Mouse (Mus musculus) thymus, adult 2 months (tissue): ENCODE measurements around the gene Slc6a6. TPM values are rescaled to one million over a fixed set of nuclear protein-coding genes. Genes with fewer than 3 reads are reported as not detected.

Source experiments
- DNase-seq: peaks from one replicate; pipeline ENCODE4 v3.0.0; 2021
- H3K27ac ChIP-seq: fragments of 200-500 bp; 2 replicates; pipeline ENCODE4 v1.5.1; 2012; ENCODE audit warnings: low read length, control low read depth; ENCODE audit not compliant: control insufficient read depth, insufficient read depth
- H3K27me3 ChIP-seq: fragments of 200-500 bp; 2 replicates; pipeline ENCODE4 v1.6.1; 2012; ENCODE audit warnings: mild to moderate bottlenecking, low read length, moderate library complexity, mixed read lengths; ENCODE audit not compliant: control insufficient read depth, insufficient read depth
- H3K36me3 ChIP-seq: fragments of 200-500 bp; 2 replicates; pipeline ENCODE4 v1.6.1; 2012; ENCODE audit warnings: mild to moderate bottlenecking, low read length, moderate library complexity; ENCODE audit not compliant: control insufficient read depth, insufficient read depth
- H3K4me1 ChIP-seq: fragments of 200-500 bp; replicated peaks from 2 replicates; pipeline ENCODE4 v1.6.1; 2012; ENCODE audit warnings: low read length; ENCODE audit not compliant: control insufficient read depth, insufficient read depth
- H3K4me3 ChIP-seq: fragments of 200-500 bp; 2 replicates; pipeline ENCODE4 v1.5.1; 2012; ENCODE audit warnings: mild to moderate bottlenecking, low read length, control low read depth, moderate library complexity; ENCODE audit not compliant: control insufficient read depth, insufficient read depth
- CTCF ChIP-seq: fragments of 200-500 bp; IDR thresholded peaks from 2 replicates; pipeline ENCODE4 v1.5.1; 2012; ENCODE audit warnings: mild to moderate bottlenecking, control low read depth, low read length, moderate library complexity, borderline replicate concordance; ENCODE audit not compliant: control insufficient read depth, poor library complexity, insufficient read depth; ENCODE audit errors: extremely low read depth
- POLR2A ChIP-seq: fragments of 200-500 bp; IDR thresholded peaks from 2 replicates; pipeline ENCODE4 v1.6.1; 2012; ENCODE audit warnings: mild to moderate bottlenecking, low read length, control low read depth, moderate library complexity; ENCODE audit not compliant: control insufficient read depth, poor library complexity, insufficient read depth; ENCODE audit errors: extremely low read depth
- WGBS: fragments of 180-500 bp; shearing (Covaris S2); methylation state at CpG from one replicate; pipeline ENCODE4 v1.1.7; 2018; 5-methylcytosine and 5-hydroxymethylcytosine counted together
- polyA plus RNA-seq: library from polyadenylated mRNA; depleted of rRNA; stranded (reverse); fragments of >200 nt; gene quantifications from 2 replicates; pipeline ENCODE4 v1.2.3, GENCODE M21; 2012

Slc6a6 gene
- polyA plus RNA-seq, 1 experiment: 141 TPM

DNA sequence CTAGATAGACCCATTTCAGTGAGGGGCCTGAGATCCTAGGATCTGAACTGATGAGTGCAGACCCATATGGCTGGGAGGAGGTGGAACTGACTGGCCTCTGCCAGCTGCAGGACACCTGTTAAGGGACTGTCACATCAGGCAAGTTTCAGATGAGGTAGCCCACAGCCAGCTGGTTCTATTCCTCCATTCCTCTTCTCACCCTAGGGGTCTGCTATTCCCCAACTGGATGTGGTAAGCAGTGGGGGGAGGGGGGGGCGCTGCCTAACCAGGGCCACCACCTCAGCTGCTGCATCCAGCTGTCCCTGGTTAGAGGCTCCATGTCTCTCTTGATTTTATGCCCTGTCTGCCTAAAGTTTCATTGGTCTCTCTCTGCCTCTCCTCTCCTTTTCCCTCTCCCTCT is 25.6 kb upstream of the Slc6a6 start:
- peaks cover 10% of the 10 kb centered on the region for H3K4me1 ChIP-seq
- no peak overlapping the region for H3K4me3 ChIP-seq
- no peak for DNase-seq
- 10% methylated on average over 1 of the region's 1 CpGs for WGBS
- no peak overlapping the region for H3K27ac ChIP-seq
- H3K27me3 ChIP-seq: no peaks in the 10 kb centered on the region
- no peaks in the 10 kb centered on the region for H3K36me3 ChIP-seq
- TF ChIP-seq CTCF (no peak), POLR2A (no peak)

DNA sequence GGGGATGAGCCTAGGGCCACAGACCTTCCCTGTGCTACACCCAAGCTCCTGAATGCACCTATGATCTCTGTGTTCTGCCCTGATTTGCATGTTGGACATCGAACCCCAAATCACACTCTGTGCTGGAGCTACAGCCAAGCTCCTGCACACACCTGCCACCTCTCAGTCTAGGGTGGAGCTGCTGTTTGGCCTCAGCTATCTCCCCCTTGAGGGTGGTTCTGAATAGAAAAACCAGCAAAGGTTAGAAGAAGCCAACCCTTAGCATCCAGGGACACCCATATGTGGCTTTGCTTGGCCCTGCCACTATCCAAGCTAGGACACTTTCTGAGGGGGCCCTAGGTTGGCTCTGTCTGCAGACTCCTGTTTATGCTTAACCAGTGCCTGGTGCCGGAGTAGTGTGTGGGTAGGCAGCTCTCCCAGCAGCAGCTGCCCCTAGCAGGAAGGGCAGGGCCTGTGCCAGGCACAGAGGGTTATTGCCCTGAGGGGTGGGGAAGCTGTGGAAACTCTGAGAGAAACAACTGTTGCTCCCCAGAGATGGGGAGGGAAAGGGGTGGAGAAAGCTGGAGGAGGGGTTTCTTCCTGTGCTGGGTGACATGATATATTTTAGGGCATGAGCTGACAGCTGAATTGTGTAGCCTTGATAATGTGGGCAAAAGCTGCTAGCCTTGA is 23.9 kb upstream of the Slc6a6 start:
- Histone ChIP-seq H3K4me3 (no peak overlapping the region), H3K27me3 (no peaks in the 10 kb centered on the region), H3K4me1 (peaks cover 10% of the 10 kb centered on the region), H3K27ac (peak overlapping the region; percentile 34; the same call in 1 of the 2 replicates), H3K36me3 (no peaks in the 10 kb centered on the region)
- TF ChIP-seq POLR2A (no peak), CTCF (no peak)
- DNase-seq: peak; percentile 34
- 37% methylated on average over 2 of the region's 2 CpGs for WGBS

DNA sequence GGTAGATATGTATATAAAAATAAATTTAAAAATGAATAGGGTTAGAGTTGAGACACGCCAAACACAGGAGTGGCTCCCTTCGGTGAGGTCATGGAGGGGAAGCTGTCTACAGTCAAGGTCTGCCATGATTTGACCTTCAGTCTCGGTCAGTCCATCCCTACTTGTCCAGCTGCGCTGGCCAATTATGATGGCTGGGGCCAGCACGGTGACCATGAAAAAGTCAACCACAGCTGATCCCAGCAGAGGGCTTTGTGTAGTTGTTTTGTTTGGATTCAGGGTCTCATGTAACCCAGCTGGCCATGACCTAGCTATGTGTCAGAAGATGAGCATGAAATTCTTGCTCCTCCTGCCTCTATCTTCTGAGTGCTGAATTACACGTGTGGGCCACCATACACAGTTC is 21.6 kb upstream of the Slc6a6 start:
- DNase-seq: no peak
- H3K4me1 ChIP-seq: peaks cover 10% of the 10 kb centered on the region
- no peak overlapping the region for H3K27ac ChIP-seq
- TF ChIP-seq POLR2A (no peak), CTCF (no peak)
- no peak overlapping the region for H3K4me3 ChIP-seq
- 89% methylated on average over 6 of the region's 6 CpGs for WGBS
- no peaks in the 10 kb centered on the region for H3K27me3 ChIP-seq
- H3K36me3 ChIP-seq: no peaks in the 10 kb centered on the region

DNA sequence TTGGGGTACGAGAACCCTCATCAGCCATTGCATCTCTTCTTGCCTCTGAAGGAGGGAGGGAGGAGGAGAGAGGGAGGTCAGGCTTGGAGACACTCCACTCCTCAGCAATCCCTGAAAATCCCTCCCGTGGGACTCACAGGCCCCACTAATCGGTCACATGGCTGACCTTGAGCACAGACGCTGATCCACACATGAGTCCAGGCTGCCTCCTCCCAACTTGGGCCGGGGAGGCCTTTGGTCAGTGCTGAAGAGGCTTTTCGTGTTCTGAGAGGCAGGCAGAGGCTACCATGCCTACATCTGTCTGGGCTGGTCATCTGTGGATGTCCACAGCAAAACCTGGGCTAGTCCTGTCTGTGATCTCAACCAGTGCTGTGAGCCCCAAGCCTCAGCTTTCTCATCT is 20.2 kb upstream of the Slc6a6 start:
- WGBS: 96% methylated on average over 6 of the region's 6 CpGs
- peaks cover 10% of the 10 kb centered on the region for H3K4me1 ChIP-seq

DNA sequence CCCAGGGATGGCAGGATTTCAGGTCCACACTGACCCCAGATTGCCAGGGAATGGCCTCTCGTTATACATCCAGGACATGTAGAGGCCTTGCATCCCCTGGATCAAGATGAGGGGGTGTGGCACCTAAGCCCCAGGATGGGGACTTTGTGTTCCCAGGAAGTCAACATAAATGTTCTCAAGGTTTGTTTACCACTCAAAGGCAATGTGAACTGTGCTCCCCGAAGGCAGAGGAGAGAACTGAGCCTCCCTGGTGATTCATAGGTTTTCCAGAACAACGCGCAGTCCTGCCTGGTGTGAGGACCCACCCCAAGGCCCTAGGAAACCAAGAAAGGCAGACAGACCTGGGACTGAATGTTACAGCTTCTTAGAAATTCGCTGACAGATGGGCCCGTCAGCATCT is 18.6 kb upstream of the Slc6a6 start:
- H3K27me3 ChIP-seq: no peaks in the 10 kb centered on the region
- TF ChIP-seq CTCF: no peak
- TF ChIP-seq POLR2A: no peak
- WGBS: 92% methylated on average over 6 of the region's 6 CpGs
- DNase-seq: no peak
- no peak overlapping the region for H3K4me3 ChIP-seq
- no peak overlapping the region for H3K27ac ChIP-seq
- peaks cover 2% of the 10 kb centered on the region for H3K4me1 ChIP-seq
- H3K36me3 ChIP-seq: no peaks in the 10 kb centered on the region

More for the DNA sequence above, 20.2 kb upstream of the Slc6a6 start:
- no peaks in the 10 kb centered on the region for H3K27me3 ChIP-seq
- DNase-seq: no peak
- TF ChIP-seq CTCF (no peak), POLR2A (no peak)
- no peaks in the 10 kb centered on the region for H3K36me3 ChIP-seq
- H3K27ac ChIP-seq: no peak overlapping the region
- no peak overlapping the region for H3K4me3 ChIP-seq

- no peak for TF ChIP-seq CTCF
- no peak for TF ChIP-seq POLR2A
- H3K4me3 ChIP-seq: no peak overlapping the region
- H3K36me3 ChIP-seq: no peaks in the 10 kb centered on the region
- no peaks in the 10 kb centered on the region for H3K27me3 ChIP-seq
- DNase-seq: no peak
- H3K27ac ChIP-seq: no peak overlapping the region
- no peaks in the 10 kb centered on the region for H3K4me1 ChIP-seq
- WGBS: 94% methylated on average over 3 of the region's 3 CpGs
Measured at GRCm38 (mm10) chr6:91665990-91666700, 17.7 kb upstream of the Slc6a6 start.
